28 mouse cellular contexts compared by ENCODE assay signal in the genomic region with DNA sequence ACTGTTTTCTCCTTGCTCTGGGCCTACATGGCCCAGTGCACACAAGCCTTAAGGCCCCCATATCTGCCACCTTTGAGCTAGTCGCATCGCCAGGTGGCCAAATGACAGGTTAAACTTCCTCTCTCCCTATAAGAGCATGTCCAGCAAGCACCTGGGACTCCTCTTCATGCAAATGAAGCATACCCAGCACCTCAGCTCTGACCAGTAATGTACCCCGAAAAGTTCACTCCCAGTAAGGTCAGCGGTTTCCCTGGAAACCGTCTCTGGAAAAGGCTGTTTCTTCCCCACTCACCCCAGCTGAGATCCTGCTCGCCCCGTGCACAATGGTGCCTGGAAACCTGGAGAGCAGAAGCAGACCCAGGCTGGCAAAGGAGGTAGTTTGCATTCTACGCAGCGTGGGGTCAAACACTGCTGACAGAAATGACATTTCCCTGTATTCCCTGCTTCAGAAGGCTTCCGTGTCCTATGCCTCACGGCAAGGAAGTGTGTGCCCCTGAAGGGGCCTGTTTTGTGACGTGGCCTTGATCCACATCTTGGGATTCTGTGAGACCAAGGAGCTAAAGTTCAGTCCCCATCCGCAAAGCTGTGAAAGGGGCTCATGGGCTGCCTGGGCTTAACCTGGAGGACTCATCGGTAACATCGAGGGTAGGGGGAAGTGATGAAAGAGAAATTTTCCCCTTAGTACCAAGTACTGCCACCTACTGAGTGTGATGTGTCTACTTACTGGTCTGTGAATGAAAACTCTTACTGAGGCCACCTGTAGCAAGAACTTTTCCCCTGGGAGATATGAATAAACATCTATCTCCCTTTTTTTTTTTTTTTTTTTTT. TPM values are rescaled to one million over a fixed set of nuclear protein-coding genes. Genes with fewer than 3 reads are reported as not detected.
DNase-seq lines count a peak whose midpoint lies in the region; ATAC-seq and TF ChIP-seq lines count a peak whose summit lies in the region.
"Had no signal": no experiment of that assay in that cellular context is flagged by ENCODE, and none has a peak within 500 bp of the region (broad histone marks: within the 10 kb centered on the region; RNA-seq: fewer than 3 reads in every experiment).

No protein-coding gene starts in this region.

- H3K9ac ChIP-seq in CH12.LX (ENCODE audit: insufficient read depth, low read depth) = no peak overlapping the region
- no peak overlapping the region for H3K9ac ChIP-seq in kidney, embryonic 16.5 days (replicated peaks; ENCODE audit: low read length)
- H3K9ac ChIP-seq: embryonic facial prominence, embryonic 12.5 days; forebrain, embryonic 13.5 days; forebrain, embryonic 15.5 days; forebrain, postnatal 0 days had no signal

- H3K27ac ChIP-seq in CH12.LX (ENCODE audit: insufficient read depth, low read depth) = no peak overlapping the region
- H3K27ac ChIP-seq in kidney, embryonic 16.5 days (ENCODE audit: low read length) = no peak overlapping the region
- H3K27ac ChIP-seq: embryonic facial prominence, embryonic 10.5 days; embryonic facial prominence, embryonic 12.5 days; forebrain, embryonic 13.5 days; forebrain, embryonic 15.5 days had no signal

- peaks cover 2% of the 10 kb centered on the region for H3K9me3 ChIP-seq in CH12.LX (replicated peaks; ENCODE audit: low read length)
- no peaks in the 10 kb centered on the region for H3K9me3 ChIP-seq in kidney, embryonic 16.5 days (ENCODE audit: low read length)
- H3K9me3 ChIP-seq: embryonic facial prominence, embryonic 10.5 days; embryonic facial prominence, embryonic 12.5 days; forebrain, embryonic 13.5 days; forebrain, embryonic 15.5 days had no signal

- no peaks in the 10 kb centered on the region for H3K79me2 ChIP-seq in CH12.LX (replicated peaks; ENCODE audit: control insufficient read depth, extremely low read depth, insufficient read depth, poor library complexity, severe bottlenecking)

- H3K36me3 ChIP-seq in CH12.LX (replicated peaks in 1 of 2; ENCODE audit: control insufficient read depth in 1 of 2, insufficient read depth in 1 of 2, low read length in 1 of 2) = no peaks in the 10 kb centered on the region
- H3K36me3 ChIP-seq in kidney, embryonic 16.5 days (ENCODE audit: insufficient read depth, low read length) = no peaks in the 10 kb centered on the region
- H3K36me3 ChIP-seq: embryonic facial prominence, embryonic 10.5 days; embryonic facial prominence, embryonic 12.5 days; forebrain, embryonic 15.5 days had no signal

- DNase-seq in A20 (ENCODE audit: low read depth, low spot score) (peak; percentile 95), CH12.LX (ENCODE audit: extremely low read depth) (peak; percentile 38), ZHBTc4 (ENCODE audit: low read depth, low spot score) (peak; percentile 16)
- no peak for DNase-seq in heart, postnatal 14 days
- no peak for DNase-seq in retina, postnatal 1 day
- DNase-seq: adrenal gland, adult 8-10 months; adrenal gland, postnatal 14 days; adrenal gland, postnatal 36 days; cerebellum, adult 11 months; cerebellum, adult 18-20 months; cerebellum, adult 8-10 months; cerebellum, adult 9-11 months; cerebellum, postnatal 25 days; forebrain, postnatal 0 days had no signal

- peaks cover 16 to 32% of the 10 kb centered on the region in 2 experiments for H3K4me1 ChIP-seq in CH12.LX (ENCODE audit: control insufficient read depth in 1 of 2, insufficient read depth in 2 of 2)
- H3K4me1 ChIP-seq in kidney, embryonic 16.5 days (ENCODE audit: insufficient read depth, low read length) = no peaks in the 10 kb centered on the region
- H3K4me1 ChIP-seq: embryonic facial prominence, embryonic 10.5 days; embryonic facial prominence, embryonic 12.5 days; forebrain, embryonic 13.5 days; forebrain, embryonic 15.5 days had no signal

- in situ Hi-C loops in CH12.LX (cut with MboI; ENCODE audit: low pct_ligation_motif_present, low pct_unique_long_range_greater_than_20kb, low sequenced_read_pairs) = no loop called here

- TF ChIP-seq RAD21 in CH12.LX (IDR thresholded peaks at IDR 0.05; ENCODE audit: low read depth, low read length) = peak; percentile 10

- no peak overlapping the region for H3K4me3 ChIP-seq in CH12.LX (replicated peaks in 1 of 3; ENCODE audit: low read depth in 2 of 3, low read length in 2 of 3, poor library complexity in 1 of 3)
- no peak overlapping the region for H3K4me3 ChIP-seq in kidney, embryonic 16.5 days (ENCODE audit: low read length)
- H3K4me3 ChIP-seq: embryonic facial prominence, embryonic 10.5 days; embryonic facial prominence, embryonic 12.5 days; forebrain, embryonic 13.5 days; forebrain, embryonic 15.5 days had no signal

- WGBS in kidney, embryonic 16.5 days = 80% methylated on average over 15 of the region's 15 CpGs

- dilution Hi-C loops in CH12.LX (cut with MboI; ENCODE audit: extremely low pct_ligation_motif_present, extremely low pct_unique_long_range_greater_than_20kb, low sequenced_read_pairs) = no loop called here

- peak in 1 of 2 experiments; percentile 55; a peak in 2 of 4 replicates for TF ChIP-seq CTCF in CH12.LX (conservative IDR thresholded peaks at IDR 0.05 in 1 of 2, IDR thresholded peaks at IDR 0.05 in 1 of 2; ENCODE audit: low read depth in 2 of 2, low read length in 2 of 2)

- no peaks in the 10 kb centered on the region for H3K27me3 ChIP-seq in CH12.LX (replicated peaks)
- H3K27me3 ChIP-seq in kidney, embryonic 16.5 days (ENCODE audit: insufficient read depth, low read length) = no peaks in the 10 kb centered on the region
- H3K27me3 ChIP-seq: embryonic facial prominence, embryonic 12.5 days; forebrain, embryonic 13.5 days; forebrain, embryonic 15.5 days had no signal

- peak; percentile 37; the same call in 1 of the 2 replicates for TF ChIP-seq POLR2A in CH12.LX (IDR thresholded peaks at IDR 0.05; ENCODE audit: low read depth, low read length)

- no peak overlapping the region for H3K4me2 ChIP-seq in CH12.LX (ENCODE audit: insufficient read depth, low read depth, poor library complexity, severe bottlenecking)
- no peak overlapping the region for H3K4me2 ChIP-seq in kidney, embryonic 16.5 days (replicated peaks; ENCODE audit: low read depth, low read length)
- H3K4me2 ChIP-seq: embryonic facial prominence, embryonic 12.5 days; forebrain, embryonic 13.5 days; forebrain, embryonic 15.5 days had no signal

- no peak for ATAC-seq in kidney, embryonic 16.5 days (ENCODE audit: low FRiP score, low TSS enrichment)
- ATAC-seq: activated CD4-positive, CD25-positive, alpha-beta regulatory T cell, adult 4 months; forebrain, embryonic 13.5 days; forebrain, embryonic 15.5 days; forebrain, postnatal 0 days had no signal

- TF ChIP-seq EP300 in CH12.LX (IDR thresholded peaks at IDR 0.05; ENCODE audit: low read length) = no peak

- intact Hi-C loops in heart, postnatal 14 days (cut with DNase I) = no loop called here

TF ChIP-seq in CH12.LX, 34 proteins besides CTCF, POLR2A, EP300 and RAD21:
- TF ChIP-seq USF1 (IDR thresholded peaks at IDR 0.05; ENCODE audit: low read depth, low read length) (no peak), E2F4 (IDR thresholded peaks at IDR 0.05; ENCODE audit: insufficient replicate concordance, low read depth, low read length) (no peak), SMC3 (IDR thresholded peaks at IDR 0.05; ENCODE audit: low read depth, low read length) (peak; percentile 35), MXI1 (IDR thresholded peaks at IDR 0.05; ENCODE audit: low read depth, low read length) (no peak), ZMIZ1 (IDR thresholded peaks at IDR 0.05; ENCODE audit: low read depth, low read length) (peak; percentile 58; the same call in 1 of the 2 replicates), CHD2 (IDR thresholded peaks at IDR 0.05; ENCODE audit: low read length) (no peak), ZNF384 (IDR thresholded peaks at IDR 0.05; ENCODE audit: low read depth, low read length) (peak; percentile 85)
TF ChIP-seq in CH12.LX: peak in this region for 3.

RNA-seq across cellular contexts. Expression of a gene that starts 9.5 kb away (rescaled TPM):
- total RNA-seq in CH12.LX (2012; rRNA removed) (0.25 TPM in 1 of 2 replicates, not detected in the other), CH12.LX (2014; rRNA removed) (not detected in 2 replicates)
- polyA plus RNA-seq in CH12.LX (2012; ENCODE audit: insufficient read length, low read depth) = not detected in 2 replicates
- polyA plus RNA-seq in kidney, embryonic 16.5 days (2015; fragmentation: Nextera tagmentation; extraction: Ambion mirVana) = 210 and 234 TPM in 2 replicates
- total RNA-seq in heart, postnatal 14 days (2021) = 10 to 100 TPM; 95.6 to 96.3 TPM

RNA-seq across cellular contexts. Expression of a gene that starts 16.6 kb away (rescaled TPM):
- not detected in 2 replicates for total RNA-seq in CH12.LX (2012; rRNA removed)
- total RNA-seq in CH12.LX (2014; rRNA removed) = not detected in 2 replicates
- polyA plus RNA-seq in CH12.LX (2012; ENCODE audit: insufficient read length, low read depth) = not detected in 2 replicates
- polyA plus RNA-seq in kidney, embryonic 16.5 days (2015; fragmentation: Nextera tagmentation; extraction: Ambion mirVana) = 0.94 and 1.5 TPM in 2 replicates
- total RNA-seq in heart, postnatal 14 days (2021) = 1 to 10 TPM in 1 of 2 experiments, under 1 TPM in 1; 0.34 to 1.1 TPM
- total RNA-seq: MEL had no signal
- polyA plus RNA-seq: embryonic facial prominence, embryonic 10.5 days; forebrain, embryonic 11.5 days; forebrain, embryonic 13.5 days; forebrain, embryonic 15.5 days had no signal

RNA-seq across cellular contexts. Expression of a gene that starts 27.8 kb away (rescaled TPM):
- total RNA-seq in CH12.LX (2012; rRNA removed) (not detected in 2 replicates), CH12.LX (2014; rRNA removed) (not detected in 2 replicates)
- polyA plus RNA-seq in CH12.LX (2012; ENCODE audit: insufficient read length, low read depth) = not detected in 2 replicates
- not detected in 2 replicates for polyA plus RNA-seq in kidney, embryonic 16.5 days (2015; fragmentation: Nextera tagmentation; extraction: Ambion mirVana)
- total RNA-seq in heart, postnatal 14 days (2021) = not detected
- total RNA-seq: adrenal gland, adult 18-20 months; adrenal gland, adult 8-10 months; adrenal gland, postnatal 14 days; adrenal gland, postnatal 36 days; ES-E14; forebrain, postnatal 0 days; MEL had no signal
- polyA plus RNA-seq: activated CD4-positive, CD25-positive, alpha-beta regulatory T cell, adult 4 months; brain, embryonic 14.5 days; C2C12; cortical plate, adult 2 months; embryonic facial prominence, embryonic 10.5 days; embryonic facial prominence, embryonic 12.5 days; embryonic facial prominence, embryonic 14.5 days; forebrain, embryonic 11.5 days; forebrain, embryonic 13.5 days; forebrain, embryonic 15.5 days; forebrain, postnatal 0 days had no signal

RNA-seq across cellular contexts. Expression of a gene that starts 34.1 kb away (rescaled TPM):
- total RNA-seq in CH12.LX (2012; rRNA removed) (55.5 and 62.0 TPM in 2 replicates), CH12.LX (2014; rRNA removed) (32.9 and 33.6 TPM in 2 replicates)
- 10.9 and 14.8 TPM in 2 replicates for polyA plus RNA-seq in CH12.LX (2012; ENCODE audit: insufficient read length, low read depth)
- polyA plus RNA-seq in kidney, embryonic 16.5 days (2015; fragmentation: Nextera tagmentation; extraction: Ambion mirVana) = 64.6 and 72.4 TPM in 2 replicates
- 1 to 10 TPM; 3.1 to 4.2 TPM for total RNA-seq in heart, postnatal 14 days (2021)

RNA-seq across cellular contexts. Expression of a gene that starts 45.3 kb away (rescaled TPM):
- total RNA-seq in CH12.LX (2012; rRNA removed) (128 and 136 TPM in 2 replicates), CH12.LX (2014; rRNA removed) (314 and 381 TPM in 2 replicates)
- polyA plus RNA-seq in CH12.LX (2012; ENCODE audit: insufficient read length, low read depth) = 159 and 213 TPM in 2 replicates
- 991 and 995 TPM in 2 replicates for polyA plus RNA-seq in kidney, embryonic 16.5 days (2015; fragmentation: Nextera tagmentation; extraction: Ambion mirVana)
- 100 to 1,000 TPM; 130 TPM for total RNA-seq in heart, postnatal 14 days (2021)

Comparison
In these comparisons a context has a peak if more than half of its experiments do, and no peak if none do; other contexts are left out.
1. DNase-seq: peak in A20 (single experiment), CH12.LX (single experiment) and ZHBTc4 (single experiment); none in heart, postnatal 14 days (0 of 2) and retina, postnatal 1 day (single experiment).
2. RNA of a gene that starts 9.5 kb away (total RNA-seq): 95.6 to 96.3 TPM in heart, postnatal 14 days; 0.25 TPM in CH12.LX; every median in the first group is over 10 times any median in the second.